Mouse (Mus musculus): Measurements from ENCODE around the gene Mapkapk5.

DNA sequence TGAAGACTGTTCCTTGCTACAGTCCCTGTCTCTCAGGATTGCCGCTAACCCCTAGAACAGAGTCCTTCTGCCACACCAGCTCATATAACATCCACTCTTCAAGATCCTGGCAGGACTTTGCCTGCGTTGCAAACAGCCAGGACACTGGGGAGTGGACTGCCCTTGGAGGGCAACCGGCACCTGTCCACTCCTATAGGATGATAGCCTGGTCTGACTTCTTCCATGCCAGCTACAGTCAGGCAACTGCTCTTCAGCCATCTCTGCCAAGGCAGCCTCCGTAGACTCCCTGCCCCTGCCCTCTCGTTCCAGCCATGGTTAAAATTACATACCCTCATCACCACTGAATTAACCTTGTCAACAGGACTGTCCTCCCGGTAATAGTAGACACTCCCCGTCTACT is 3.5 kb upstream of the Mapkapk5 start:
- no peak for TF ChIP-seq CHD2 (IDR thresholded peaks at IDR 0.05; ENCODE audit: low read depth, low read length)
- no peak for TF ChIP-seq HCFC1 (IDR thresholded peaks at IDR 0.05; ENCODE audit: borderline replicate concordance, insufficient read depth, low read length)
- TF ChIP-seq ZC3H11A (IDR thresholded peaks at IDR 0.05; ENCODE audit: borderline replicate concordance, low read depth, low read length), result no peak
- no peak for TF ChIP-seq ZNF384 (IDR thresholded peaks at IDR 0.05; ENCODE audit: low read depth, low read length)

Measured in ES-E14 (cell line).